Mouse (Mus musculus): ENCODE measurements around the gene Lrrfip1.

DNA sequence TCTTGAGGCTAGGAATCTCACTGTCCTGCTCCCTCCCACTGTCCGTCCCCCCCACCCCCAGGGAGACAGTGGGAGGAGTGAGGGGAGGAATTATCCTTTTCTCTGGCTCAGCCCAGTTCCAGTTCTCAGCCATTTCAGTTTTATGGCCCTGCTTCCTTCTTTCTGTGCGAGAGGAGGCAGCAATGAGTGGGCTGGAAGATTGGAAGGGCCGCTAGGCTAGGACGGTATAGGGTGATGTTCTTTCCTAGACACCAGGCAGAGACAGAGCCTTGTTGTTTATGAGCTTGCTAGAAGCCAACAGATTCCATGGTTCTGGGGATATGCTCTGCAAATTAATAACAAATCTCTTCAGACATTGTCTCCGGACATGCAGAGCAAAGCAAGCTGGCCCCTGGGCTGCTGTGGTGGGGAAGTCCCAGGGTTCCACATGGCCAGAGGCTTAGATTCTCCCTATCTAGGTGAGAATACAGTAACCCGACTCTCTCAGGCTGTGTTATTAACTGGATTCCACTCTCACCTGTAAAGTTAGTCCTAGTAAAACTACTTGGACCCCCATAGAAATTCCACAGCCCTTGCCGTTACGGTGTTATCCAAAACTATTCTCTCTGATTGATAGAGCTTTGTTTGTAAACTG lies 53.0 kb downstream of the Lrrfip1 start:
- TF ChIP-seq CTCF (IDR thresholded peaks at IDR 0.05; ENCODE audit: borderline replicate concordance, insufficient read depth, low read depth, low read length) = no peak
- no peak for TF ChIP-seq POLR2A (IDR thresholded peaks at IDR 0.05; ENCODE audit: borderline replicate concordance, insufficient read depth, low read length)
